Mouse (Mus musculus) cerebellum, postnatal 10 days (tissue): ENCODE measurements at regions not wholly inside any gene's neighbourhood (a gene's known extent, or its start where the extent isn't known, plus 50 kb on each side); places are given as distances from the start of the nearest gene placed in this dataset.
"Not testable (repeated sequence)": the region's sequence is repeated elsewhere in the genome, so short reads cannot be mapped to it uniquely, and the experiment has no call there.

Source experiments
- DNase-seq, 2 experiments: peaks; one replicate each; pipeline ENCODE4 v3.0.0; 2021; ENCODE audit warnings: mixed read lengths in 2 of 2

DNA sequence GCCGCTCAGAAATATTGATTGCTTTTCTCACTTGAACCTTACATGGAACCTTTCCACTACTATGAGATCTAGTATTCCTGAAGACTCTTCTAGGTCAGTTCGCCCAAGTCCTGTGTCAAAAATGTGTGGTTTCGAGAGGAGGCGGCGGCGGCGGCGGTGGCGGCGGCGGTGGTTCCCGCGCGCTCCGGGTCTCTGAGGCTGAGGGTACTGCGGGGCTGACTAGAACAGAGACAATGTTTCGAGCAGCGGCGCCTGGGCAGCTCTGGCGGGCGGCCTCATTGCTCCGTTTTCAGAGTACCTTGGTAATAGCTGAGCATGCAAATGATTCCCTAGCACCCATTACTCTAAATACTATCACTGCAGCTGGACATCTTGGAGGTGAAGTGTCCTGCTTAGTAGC lies 957.0 kb upstream of the Gm597 start:
- not testable (repeated sequence) for DNase-seq

DNA sequence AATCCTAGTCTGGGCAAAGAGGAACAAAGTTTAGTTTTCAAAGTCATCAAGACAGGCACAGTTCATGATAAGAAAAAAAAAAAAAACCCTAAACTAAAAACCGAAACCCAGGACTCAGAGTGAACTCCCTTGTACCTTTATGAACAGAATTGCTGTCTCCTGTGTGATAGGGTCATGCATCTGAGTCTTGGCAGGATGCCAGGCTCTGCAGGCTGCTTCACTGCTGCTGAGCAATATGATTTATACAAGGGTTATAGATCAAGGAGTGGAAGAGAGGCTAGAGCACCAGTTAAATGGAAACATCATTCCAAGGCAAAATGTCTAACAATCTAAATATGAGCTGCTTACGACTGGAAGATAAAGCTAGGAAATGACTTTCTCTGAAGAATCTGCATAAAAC lies 951.9 kb upstream of the Gm597 start:
- DNase-seq: peak; percentile 69 to 77
